Mouse (Mus musculus) neural tube, embryonic 15.5 days (tissue): ENCODE results near the gene Shank1. TPM values are rescaled to one million over a fixed set of nuclear protein-coding genes. Genes with fewer than 3 reads are reported as not detected.
"Not testable (repeated sequence)": the region's sequence is repeated elsewhere in the genome, so short reads cannot be mapped to it uniquely, and the experiment has no call there.

ENCODE experiments used
- ATAC-seq: fragments of 200-750 bp; cut with Nextera tagmentation; 2 replicates; pipeline ENCODE4 v1.8.0; 2017; ENCODE audit warnings: mild to moderate bottlenecking, moderate TSS enrichment, moderate library complexity; ENCODE audit not compliant: low FRiP score
- H3K27ac ChIP-seq: fragments of 300-500 bp; sonication (generic); replicated peaks from 2 replicates; pipeline ENCODE4 v1.5.1; 2015; ENCODE audit warnings: mild to moderate bottlenecking, inconsistent platforms
- H3K27me3 ChIP-seq: fragments of 300-500 bp; sonication (generic); replicated peaks from 2 replicates; pipeline ENCODE4 v1.6.1; 2015; ENCODE audit warnings: inconsistent platforms
- H3K36me3 ChIP-seq: fragments of 300-500 bp; sonication (generic); 2 replicates; pipeline ENCODE4 v1.6.1; 2015; ENCODE audit warnings: inconsistent platforms
- H3K4me1 ChIP-seq: fragments of 300-500 bp; sonication (generic); 2 replicates; pipeline ENCODE4 v1.6.1; 2015; ENCODE audit warnings: inconsistent platforms
- H3K4me2 ChIP-seq: fragments of 300-500 bp; sonication (generic); 2 replicates; pipeline ENCODE4 v1.6.1; 2015; ENCODE audit warnings: inconsistent platforms, mild to moderate bottlenecking, moderate library complexity
- H3K4me3 ChIP-seq: fragments of 300-500 bp; sonication (generic); replicated peaks from 2 replicates; pipeline ENCODE4 v1.5.1; 2015; ENCODE audit warnings: mild to moderate bottlenecking, inconsistent platforms
- H3K9ac ChIP-seq: fragments of 300-500 bp; sonication (generic); replicated peaks from 2 replicates; pipeline ENCODE4 v1.6.1; 2015; ENCODE audit warnings: mild to moderate bottlenecking, inconsistent platforms
- H3K9me3 ChIP-seq: fragments of 300-500 bp; sonication (generic); replicated peaks from 2 replicates; pipeline ENCODE4 v1.6.1; 2016; ENCODE audit warnings: inconsistent platforms
- WGBS: fragments of 180-500 bp; shearing (Covaris S2); methylation state at CpG from one replicate; pipeline ENCODE4 v1.1.7; 2015; ENCODE audit warnings: mixed read lengths; 5-methylcytosine and 5-hydroxymethylcytosine counted together
- polyA plus RNA-seq: library from polyadenylated mRNA; unstranded; fragments of >200 nt; fragmentation: Nextera tagmentation; extraction: Ambion mirVana; gene quantifications from 2 replicates; pipeline ENCODE4 v1.2.1, GENCODE M21; 2015

Gene Shank1
- polyA plus RNA-seq, 1 experiment from 2014 or later: 47.6 TPM

GRCm38 (mm10) chr7:44276461-44277249 is 33.4 kb upstream of the Shank1 start:
- H3K4me2 ChIP-seq: no peak overlapping the region
- H3K4me3 ChIP-seq: no peak overlapping the region
- no peaks in the 10 kb centered on the region for H3K36me3 ChIP-seq
- no peaks in the 10 kb centered on the region for H3K9me3 ChIP-seq
- no peak for ATAC-seq
- no peaks in the 10 kb centered on the region for H3K4me1 ChIP-seq
- no peak overlapping the region for H3K27ac ChIP-seq
- H3K27me3 ChIP-seq: peaks cover 10% of the 10 kb centered on the region; the same call in 1 of the 2 replicates
- 71% methylated on average over 7 of the region's 10 CpGs for WGBS
- H3K9ac ChIP-seq: no peak overlapping the region

- no peak overlapping the region for H3K4me2 ChIP-seq
- WGBS: 41% methylated on average over 2 of the region's 2 CpGs
- H3K27me3 ChIP-seq: peaks cover 10% of the 10 kb centered on the region; the same call in 1 of the 2 replicates
- no peaks in the 10 kb centered on the region for H3K4me1 ChIP-seq
- H3K9me3 ChIP-seq: no peaks in the 10 kb centered on the region
- no peak for ATAC-seq
- no peak overlapping the region for H3K27ac ChIP-seq
- no peak overlapping the region for H3K4me3 ChIP-seq
- H3K36me3 ChIP-seq: no peaks in the 10 kb centered on the region
- no peak overlapping the region for H3K9ac ChIP-seq
Observed at GRCm38 (mm10) chr7:44277250-44277622, 32.8 kb upstream of the Shank1 start.

DNA sequence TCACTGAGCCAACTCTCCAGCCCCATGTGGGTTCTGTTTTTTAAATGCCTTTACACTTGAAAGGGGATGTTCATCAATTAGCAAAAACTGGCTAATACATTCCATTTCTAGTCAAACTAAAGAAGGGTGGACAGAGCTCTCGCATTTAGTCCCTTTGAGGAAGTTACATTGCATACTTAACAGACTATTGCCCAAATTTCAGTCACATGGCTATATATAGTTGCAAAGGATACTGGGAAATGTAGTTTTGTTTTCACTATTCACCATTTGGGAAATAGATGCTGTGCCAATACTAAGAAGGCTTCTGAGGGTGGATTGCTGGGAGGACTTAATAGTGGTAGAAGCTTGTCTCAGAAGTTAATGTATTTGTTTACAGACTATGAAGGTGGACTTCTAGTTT is 29.1 kb upstream of the Shank1 start:
- WGBS: 69% methylated on average over 1 of the region's 1 CpGs
- Histone ChIP-seq H3K4me3 (no peak overlapping the region), H3K36me3 (no peaks in the 10 kb centered on the region), H3K4me1 (no peaks in the 10 kb centered on the region), H3K4me2 (no peak overlapping the region), H3K9me3 (no peaks in the 10 kb centered on the region), H3K27me3 (no peaks in the 10 kb centered on the region), H3K27ac (no peak overlapping the region), H3K9ac (no peak overlapping the region)
- ATAC-seq: no peak

- no peaks in the 10 kb centered on the region for H3K4me1 ChIP-seq
- no peak overlapping the region for H3K4me2 ChIP-seq
- H3K27ac ChIP-seq: no peak overlapping the region
- H3K36me3 ChIP-seq: no peaks in the 10 kb centered on the region
- H3K4me3 ChIP-seq: no peak overlapping the region
- no peaks in the 10 kb centered on the region for H3K27me3 ChIP-seq
- 66% methylated on average over 7 of the region's 7 CpGs for WGBS
- no peaks in the 10 kb centered on the region for H3K9me3 ChIP-seq
- ATAC-seq: peak; percentile 53
- no peak overlapping the region for H3K9ac ChIP-seq
Observed at GRCm38 (mm10) chr7:44281586-44281985, 28.5 kb upstream of the Shank1 start.

GRCm38 (mm10) chr7:44287760-44288159 is 22.3 kb upstream of the Shank1 start:
- WGBS: 74% methylated on average over 7 of the region's 7 CpGs
- Histone ChIP-seq H3K27me3 (no peaks in the 10 kb centered on the region), H3K4me2 (no peak overlapping the region), H3K4me3 (no peak overlapping the region), H3K9ac (no peak overlapping the region), H3K4me1 (no peaks in the 10 kb centered on the region), H3K27ac (no peak overlapping the region), H3K36me3 (no peaks in the 10 kb centered on the region), H3K9me3 (no peaks in the 10 kb centered on the region)
- no peak for ATAC-seq

DNA sequence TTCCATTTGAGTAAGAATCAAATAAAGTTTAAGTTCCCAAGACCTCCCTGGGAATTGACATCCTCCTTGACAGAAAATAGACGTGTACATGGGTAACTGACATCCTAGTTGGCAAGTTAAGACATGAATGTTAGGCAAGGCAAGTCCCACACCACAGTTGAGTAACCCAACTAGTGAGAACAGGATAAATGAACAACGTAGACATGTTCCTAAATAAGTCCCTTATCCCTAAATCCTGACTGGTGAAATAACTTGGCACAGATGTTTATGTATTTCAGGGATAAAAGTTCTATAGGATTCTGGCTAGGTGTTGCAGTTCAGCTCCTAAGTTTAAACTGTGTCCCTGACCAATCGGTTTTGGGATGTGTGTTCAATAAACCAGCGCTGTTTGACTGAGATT is 19.1 kb upstream of the Shank1 start:
- no peak overlapping the region for H3K4me3 ChIP-seq
- no peaks in the 10 kb centered on the region for H3K4me1 ChIP-seq
- H3K4me2 ChIP-seq: no peak overlapping the region
- 85% methylated on average over 4 of the region's 4 CpGs for WGBS
- H3K9me3 ChIP-seq: no peaks in the 10 kb centered on the region
- H3K27ac ChIP-seq: no peak overlapping the region
- no peaks in the 10 kb centered on the region for H3K36me3 ChIP-seq
- no peak overlapping the region for H3K9ac ChIP-seq
- no peak for ATAC-seq
- no peaks in the 10 kb centered on the region for H3K27me3 ChIP-seq

DNA sequence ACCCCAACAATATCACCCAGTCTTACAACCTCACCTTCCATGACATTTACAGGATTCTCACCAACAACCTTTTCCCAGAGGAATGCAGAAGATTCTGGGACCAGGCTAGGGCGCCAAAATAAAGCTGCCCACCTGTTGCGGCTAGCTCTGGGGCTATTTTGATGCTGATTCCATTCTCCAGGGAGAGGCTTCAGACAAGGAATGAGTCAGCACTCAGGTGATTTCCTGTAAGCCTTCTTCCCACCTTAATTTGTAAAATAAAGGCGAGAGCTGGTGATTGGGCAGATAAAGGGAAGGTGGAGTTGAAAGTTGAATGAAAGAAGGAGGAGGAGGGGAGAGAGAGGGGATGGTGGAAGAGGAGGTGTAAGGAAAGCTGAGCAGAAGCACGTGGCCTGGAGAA is 18.6 kb upstream of the Shank1 start:
- Histone ChIP-seq H3K9ac (no peak overlapping the region), H3K4me1 (no peaks in the 10 kb centered on the region), H3K36me3 (no peaks in the 10 kb centered on the region), H3K9me3 (no peaks in the 10 kb centered on the region), H3K27me3 (no peaks in the 10 kb centered on the region), H3K4me2 (no peak overlapping the region), H3K4me3 (no peak overlapping the region), H3K27ac (no peak overlapping the region)
- ATAC-seq: no peak
- WGBS: 53% methylated on average over 4 of the region's 4 CpGs

DNA sequence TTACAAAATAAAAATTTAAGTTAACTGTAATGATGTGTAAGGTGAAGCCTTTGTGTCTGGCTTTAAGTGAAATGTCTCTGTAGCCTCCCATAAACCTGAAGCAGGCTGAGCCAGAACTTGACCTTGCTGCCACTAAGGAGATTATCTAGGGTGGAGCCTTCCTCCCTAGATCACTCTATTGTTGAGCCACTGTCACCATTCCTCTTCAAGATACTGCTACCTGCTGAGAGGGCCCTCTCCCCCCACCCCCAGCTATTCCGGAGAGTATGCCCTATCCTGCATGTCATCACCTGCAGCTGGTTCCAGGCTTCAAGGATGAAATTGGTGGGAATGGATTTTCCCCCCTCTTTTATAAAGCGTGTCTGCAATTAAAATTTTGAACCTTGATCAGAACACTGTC is 12.6 kb upstream of the Shank1 start:
- not testable (repeated sequence) for H3K4me3 ChIP-seq, H3K27me3 ChIP-seq, H3K27ac ChIP-seq, H3K4me1 ChIP-seq, H3K9ac ChIP-seq, ATAC-seq, H3K36me3 ChIP-seq, H3K9me3 ChIP-seq, H3K4me2 ChIP-seq
- 85% methylated on average over 2 of the region's 2 CpGs for WGBS

GRCm38 (mm10) chr7:44303346-44304340 is 6.4 kb upstream of the Shank1 start:
- peak overlapping the region; percentile 98 for H3K9ac ChIP-seq
- no peaks in the 10 kb centered on the region for H3K36me3 ChIP-seq
- peak overlapping the region; percentile 72 for H3K4me3 ChIP-seq
- no peaks in the 10 kb centered on the region for H3K9me3 ChIP-seq
- peak overlapping the region; percentile 93 for H3K27ac ChIP-seq
- H3K4me2 ChIP-seq: peak overlapping the region; percentile 65
- peaks cover 29% of the 10 kb centered on the region for H3K4me1 ChIP-seq
- no peak for ATAC-seq
- WGBS: 88% methylated on average over 14 of the region's 14 CpGs
- 0 out of 2 replicates have a peak, but pooled peaks cover 3% of the 10 kb centered on the region for H3K27me3 ChIP-seq

DNA sequence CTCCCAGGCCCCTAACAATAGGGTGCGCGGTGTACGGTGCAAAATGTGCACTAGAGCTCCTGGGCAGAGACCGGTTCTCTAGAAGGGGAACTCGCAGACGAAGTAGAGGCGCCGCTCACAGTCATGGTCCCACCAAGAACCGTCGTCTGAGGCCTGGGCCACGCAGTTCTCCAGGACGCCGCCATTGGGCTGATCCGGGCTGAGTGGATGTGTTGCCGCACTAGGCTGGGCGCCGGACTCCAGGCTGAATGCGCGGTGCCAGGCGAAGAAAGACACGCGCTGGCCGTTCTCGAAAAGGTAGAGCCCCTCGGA is 5.6 kb upstream of the Shank1 start:
- Histone ChIP-seq H3K4me3 (peak overlapping the region; percentile 72), H3K27ac (peak overlapping the region; percentile 93), H3K4me1 (peaks cover 32% of the 10 kb centered on the region), H3K9me3 (no peaks in the 10 kb centered on the region), H3K9ac (peak overlapping the region; percentile 98), H3K36me3 (no peaks in the 10 kb centered on the region), H3K27me3 (0 out of 2 replicates have a peak, but pooled peaks cover 3% of the 10 kb centered on the region), H3K4me2 (peak overlapping the region; percentile 65)
- peak; percentile 46 for ATAC-seq
- WGBS: under 1% methylated on average over 25 of the region's 25 CpGs

DNA sequence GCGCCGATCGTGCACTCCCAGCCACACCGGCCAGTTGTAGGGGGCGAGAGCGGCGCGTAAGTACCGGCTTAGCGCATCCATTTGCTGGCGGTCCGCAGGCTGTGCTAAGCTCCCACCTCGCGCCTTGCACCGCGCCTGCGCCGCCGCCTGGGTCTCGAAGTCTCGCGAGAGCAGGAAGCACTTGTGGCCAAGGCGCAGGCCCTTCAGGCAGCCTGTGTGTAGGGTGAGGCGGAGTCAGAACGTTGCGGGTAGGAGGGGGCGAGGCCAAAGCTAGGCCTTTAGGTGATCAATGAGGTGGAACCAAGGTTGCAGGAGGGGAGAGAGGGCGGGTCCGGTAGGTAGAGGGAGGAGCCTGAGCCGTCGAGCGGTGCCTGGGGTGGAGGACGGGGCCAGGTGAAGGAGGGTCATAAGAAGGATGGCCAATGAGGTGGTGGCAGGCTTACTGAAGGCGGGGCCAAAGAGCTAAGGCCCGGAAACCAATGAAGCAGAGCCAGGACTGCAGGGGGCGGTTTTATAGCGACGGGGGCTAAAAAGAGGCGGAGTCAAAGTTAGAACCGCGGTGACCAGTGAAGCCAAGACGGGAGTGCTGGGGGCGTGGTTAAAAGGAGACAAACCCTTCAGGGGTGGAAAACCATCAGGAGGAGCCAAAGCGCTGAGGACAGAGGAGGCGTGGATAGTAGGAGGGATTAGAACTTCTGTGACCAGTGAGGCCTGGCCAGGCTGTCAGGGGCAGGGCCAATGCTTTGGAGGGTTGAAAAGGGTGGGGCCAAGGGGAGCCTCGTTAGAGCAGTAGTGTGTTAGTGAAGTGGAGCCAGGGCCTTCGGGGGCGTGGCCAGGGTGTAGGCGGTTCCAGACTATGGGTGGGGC is 5.0 kb upstream of the Shank1 start:
- no peaks in the 10 kb centered on the region for H3K9me3 ChIP-seq
- H3K36me3 ChIP-seq: no peaks in the 10 kb centered on the region
- H3K4me2 ChIP-seq: peak overlapping the region; percentile 65
- peak overlapping the region; percentile 93 for H3K27ac ChIP-seq
- peaks cover 33% of the 10 kb centered on the region for H3K4me1 ChIP-seq
- under 1% methylated on average over 49 of the region's 49 CpGs for WGBS
- peak overlapping the region; percentile 98 for H3K9ac ChIP-seq
- H3K4me3 ChIP-seq: peak overlapping the region; percentile 72
- 0 out of 2 replicates have a peak, but pooled peaks cover 3% of the 10 kb centered on the region for H3K27me3 ChIP-seq
- peak; percentile 94 for ATAC-seq
